Comparison of ENCODE assay signal across 18 mouse cellular contexts in genomic region chr2:133373543-133373942, GRCm38 (mm10).
DNase-seq lines count a peak whose midpoint lies in the region; ATAC-seq and TF ChIP-seq lines count a peak whose summit lies in the region.
"Had no signal": no experiment of that assay in that cellular context is flagged by ENCODE, and none has a peak within 500 bp of the region (broad histone marks: within the 10 kb centered on the region; RNA-seq: fewer than 3 reads in every experiment).

No protein-coding gene starts in this region.

- peak; percentile 69 to 84 for TF ChIP-seq EP300 in MEL (IDR thresholded peaks at IDR 0.05; ENCODE audit: low read depth in 1 of 2, low read length in 2 of 2)
- peak; percentile 49; the same call in 1 of the 2 replicates for TF ChIP-seq EP300 in liver, embryonic 14.5 days (IDR thresholded peaks at IDR 0.05; ENCODE audit: low read depth)

- no peak overlapping the region for H3K4me2 ChIP-seq in embryonic facial prominence, embryonic 11.5 days (ENCODE audit: low read depth, low read length)
- H3K4me2 ChIP-seq in liver, embryonic 14.5 days (ENCODE audit: low read depth): peak overlapping the region; percentile 37
- H3K4me2 ChIP-seq: forebrain, embryonic 15.5 days; heart, embryonic 15.5 days; midbrain, embryonic 13.5 days; stomach, embryonic 15.5 days had no signal

- DNase-seq in MEL (ENCODE audit: low read depth, low spot score): peak; percentile 52
- DNase-seq in c-Kit-negative CD71-positive TER-119-positive erythroid progenitor cells, embryonic 14.5 days (ENCODE audit: low read depth, low spot score): peak; percentile 5
- DNase-seq in embryonic facial prominence, embryonic 11.5 days (ENCODE audit: low spot score): peak; percentile 5
- DNase-seq in liver, embryonic 14.5 days (ENCODE audit: low read depth in 3 of 3, low spot score in 3 of 3): peak; percentile 27 to 65 (median 30)
- DNase-seq in cerebellum, postnatal 36 days: no peak
- no peak for DNase-seq in lung, postnatal 36 days
- no peak for DNase-seq in lung, adult 18-20 months
- DNase-seq: cerebellum, adult 18-20 months; kidney, adult 9 months; kidney, postnatal 36 days; layer of hippocampus, adult 9-11 months had no signal

- no peak for ATAC-seq in embryonic facial prominence, embryonic 11.5 days (replicated peaks; ENCODE audit: insufficient number of reproducible peaks, low FRiP score, low TSS enrichment, low read depth)
- peak; percentile 95 for ATAC-seq in liver, embryonic 14.5 days (ENCODE audit: insufficient read depth)
- ATAC-seq: forebrain, embryonic 15.5 days; midbrain, embryonic 13.5 days had no signal

- H3K27ac ChIP-seq in MEL (ENCODE audit: control insufficient read depth, low read depth, low read length): peak overlapping the region; percentile 34; the same call in 1 of the 2 replicates
- H3K27ac ChIP-seq in embryonic facial prominence, embryonic 11.5 days (replicated peaks; ENCODE audit: low read depth, low read length): no peak overlapping the region
- 0 out of 2 replicates have a peak overlapping the region, but pooled peaks have one; percentile 22 for H3K27ac ChIP-seq in liver, embryonic 14.5 days
- H3K27ac ChIP-seq: forebrain, embryonic 15.5 days; heart, embryonic 15.5 days; hindbrain, embryonic 10.5 days; macrophage; midbrain, embryonic 13.5 days; stomach, embryonic 15.5 days had no signal

- no peaks in the 10 kb centered on the region for H3K79me2 ChIP-seq in MEL (ENCODE audit: control insufficient read depth, insufficient read depth, low read length, poor library complexity)

- TF ChIP-seq POLR2A in MEL (IDR thresholded peaks at IDR 0.05; ENCODE audit: control insufficient read depth in 1 of 2, insufficient read depth in 1 of 2, low read depth in 1 of 2, low read length in 2 of 2, poor library complexity in 1 of 2): no peak

- no peak for TF ChIP-seq RAD21 in MEL (IDR thresholded peaks at IDR 0.05; ENCODE audit: low read depth, low read length)

- TF ChIP-seq CTCF in MEL (IDR thresholded peaks at IDR 0.05 in 2 of 3, conservative IDR thresholded peaks at IDR 0.05 in 1 of 3; ENCODE audit: control insufficient read depth in 1 of 3, insufficient read depth in 1 of 3, low read depth in 2 of 3, low read length in 3 of 3, poor library complexity in 1 of 3, severe bottlenecking in 1 of 3): no peak
- no peak for TF ChIP-seq CTCF in liver, embryonic 14.5 days (IDR thresholded peaks at IDR 0.05; ENCODE audit: low read depth)

- WGBS in embryonic facial prominence, embryonic 11.5 days: 33% methylated on average over 4 of the region's 4 CpGs
- WGBS in liver, embryonic 14.5 days (ENCODE audit: insufficient replicate concordance): 14% methylated on average over 4 of the region's 4 CpGs

- peaks cover 0 to 19% of the 10 kb centered on the region in 2 experiments; a peak in 3 of 4 replicates for H3K4me1 ChIP-seq in MEL (ENCODE audit: control insufficient read depth in 1 of 2, insufficient read depth in 2 of 2, low read length in 2 of 2)
- no peaks in the 10 kb centered on the region for H3K4me1 ChIP-seq in embryonic facial prominence, embryonic 11.5 days (ENCODE audit: control insufficient read depth, insufficient read depth, low read length)
- peaks cover 5 to 18% of the 10 kb centered on the region in 2 experiments for H3K4me1 ChIP-seq in liver, embryonic 14.5 days (replicated peaks; ENCODE audit: control insufficient read depth in 2 of 2, insufficient read depth in 2 of 2, low read length in 1 of 2)
- H3K4me1 ChIP-seq: forebrain, embryonic 15.5 days; hindbrain, embryonic 10.5 days; midbrain, embryonic 13.5 days; stomach, embryonic 15.5 days had no signal

- no peak overlapping the region for H3K9ac ChIP-seq in MEL (ENCODE audit: control insufficient read depth, low read depth, low read length, poor library complexity, severe bottlenecking)
- H3K9ac ChIP-seq in embryonic facial prominence, embryonic 11.5 days (replicated peaks; ENCODE audit: low read length): no peak overlapping the region
- H3K9ac ChIP-seq in liver, embryonic 14.5 days (replicated peaks): no peak overlapping the region
- H3K9ac ChIP-seq: forebrain, embryonic 15.5 days; heart, embryonic 15.5 days; midbrain, embryonic 13.5 days; stomach, embryonic 15.5 days had no signal

- H3K27me3 ChIP-seq in MEL (ENCODE audit: control insufficient read depth in 1 of 2, insufficient read depth in 2 of 2, low read length in 2 of 2): no peaks in the 10 kb centered on the region
- no peaks in the 10 kb centered on the region for H3K27me3 ChIP-seq in embryonic facial prominence, embryonic 11.5 days (ENCODE audit: control insufficient read depth, insufficient read depth, low read length)
- H3K27me3 ChIP-seq in liver, embryonic 14.5 days (ENCODE audit: control insufficient read depth, insufficient read depth, low read length): no peaks in the 10 kb centered on the region
- H3K27me3 ChIP-seq: forebrain, embryonic 15.5 days; heart, embryonic 15.5 days; stomach, embryonic 15.5 days had no signal

- no peaks in the 10 kb centered on the region for H3K9me3 ChIP-seq in MEL (replicated peaks; ENCODE audit: insufficient read depth, low read length)
- H3K9me3 ChIP-seq in embryonic facial prominence, embryonic 11.5 days (replicated peaks; ENCODE audit: control insufficient read depth, low read length): no peaks in the 10 kb centered on the region
- H3K9me3 ChIP-seq in liver, embryonic 14.5 days (ENCODE audit: control insufficient read depth, low read length): no peaks in the 10 kb centered on the region
- H3K9me3 ChIP-seq: forebrain, embryonic 15.5 days; heart, embryonic 15.5 days; hindbrain, embryonic 10.5 days; midbrain, embryonic 13.5 days; stomach, embryonic 15.5 days had no signal

- no peak overlapping the region for H3K4me3 ChIP-seq in MEL (ENCODE audit: control insufficient read depth in 1 of 2, insufficient read depth in 1 of 2, low read depth in 2 of 2, low read length in 2 of 2)
- H3K4me3 ChIP-seq in embryonic facial prominence, embryonic 11.5 days (ENCODE audit: low read depth, low read length): no peak overlapping the region
- H3K4me3 ChIP-seq in liver, embryonic 14.5 days (ENCODE audit: insufficient read depth in 1 of 2, low read depth in 2 of 2, low read length in 2 of 2): no peak overlapping the region
- H3K4me3 ChIP-seq: forebrain, embryonic 15.5 days; heart, embryonic 15.5 days; hindbrain, embryonic 10.5 days; midbrain, embryonic 13.5 days; myocyte; stomach, embryonic 15.5 days had no signal

- peaks cover 0 to 21% of the 10 kb centered on the region in 2 experiments; a peak in 2 of 4 replicates for H3K36me3 ChIP-seq in MEL (ENCODE audit: control insufficient read depth in 1 of 2, insufficient read depth in 2 of 2, low read length in 2 of 2)
- no peaks in the 10 kb centered on the region for H3K36me3 ChIP-seq in embryonic facial prominence, embryonic 11.5 days (replicated peaks; ENCODE audit: control insufficient read depth, insufficient read depth, low read depth, low read length)
- no peaks in the 10 kb centered on the region for H3K36me3 ChIP-seq in liver, embryonic 14.5 days (replicated peaks; ENCODE audit: control insufficient read depth, insufficient read depth, low read depth)
- H3K36me3 ChIP-seq: forebrain, embryonic 15.5 days; heart, embryonic 15.5 days; hindbrain, embryonic 10.5 days; midbrain, embryonic 13.5 days; stomach, embryonic 15.5 days had no signal

TF ChIP-seq in MEL, 35 proteins besides CTCF, POLR2A, EP300 and RAD21:
- TF ChIP-seq CHD1 (IDR thresholded peaks at IDR 0.05; ENCODE audit: low read depth, low read length) (no peak), GATA1 (IDR thresholded peaks at IDR 0.05; ENCODE audit: low read depth, low read length) (peak; percentile 82), JUND (IDR thresholded peaks at IDR 0.05; ENCODE audit: low read depth, low read length) (peak; percentile 97), NRF1 (IDR thresholded peaks at IDR 0.05; ENCODE audit: insufficient read depth, low read depth, low read length, poor library complexity, severe bottlenecking) (no peak), ETS1 (IDR thresholded peaks at IDR 0.05; ENCODE audit: low read depth, low read length) (peak; percentile 62), UBTF (IDR thresholded peaks at IDR 0.05; ENCODE audit: borderline replicate concordance, insufficient read depth, low read depth, low read length) (no peak), CHD2 (IDR thresholded peaks at IDR 0.05; ENCODE audit: low read length) (no peak), ELF1 (IDR thresholded peaks at IDR 0.05; ENCODE audit: low read depth, low read length) (0 out of 2 replicates have a peak, but pooled peaks have one; percentile 29), BHLHE40 (IDR thresholded peaks at IDR 0.05; ENCODE audit: borderline replicate concordance, low read depth, low read length) (peak; percentile 13; the same call in 1 of the 2 replicates), TCF12 (IDR thresholded peaks at IDR 0.05; ENCODE audit: low read depth, low read length) (peak; percentile 87), SIN3A (IDR thresholded peaks at IDR 0.05; ENCODE audit: low read length) (no peak), TAL1 (IDR thresholded peaks at IDR 0.05; ENCODE audit: low read length) (peak; percentile 38), POLR2AphosphoS5 (IDR thresholded peaks at IDR 0.05; ENCODE audit: borderline replicate concordance, low read depth, low read length) (no peak), RCOR1 (IDR thresholded peaks at IDR 0.05; ENCODE audit: low read depth, low read length) (peak; percentile 54; the same call in 1 of the 2 replicates), POLR2AphosphoS2 (IDR thresholded peaks at IDR 0.05; ENCODE audit: low read length) (no peak)
TF ChIP-seq in MEL: peak in this region for 8.

Comparison
In these comparisons a context has a peak if more than half of its experiments do, and no peak if none do; other contexts are left out.
1. DNase-seq: peak in MEL (single experiment), c-Kit-negative CD71-positive TER-119-positive erythroid progenitor cells, embryonic 14.5 days (single experiment), embryonic facial prominence, embryonic 11.5 days (single experiment) and liver, embryonic 14.5 days (3 of 3); none in cerebellum, postnatal 36 days (0 of 2), lung, postnatal 36 days (single experiment) and lung, adult 18-20 months (0 of 2).